Mouse (Mus musculus) intestine, embryonic 14.5 days (tissue): ENCODE data around the gene Ldb2. TPM values are rescaled to one million over a fixed set of nuclear protein-coding genes. Genes with fewer than 3 reads are reported as not detected.
A peak's percentile ranks its signal among the peaks of the same experiment; 100 is the strongest.

Source experiments
- ATAC-seq: fragments of 200-750 bp; cut with Nextera tagmentation; replicated peaks from 2 replicates; pipeline ENCODE4 v1.8.0; 2017; ENCODE audit warnings: low read depth, moderate number of reproducible peaks, moderate TSS enrichment, moderate library complexity; ENCODE audit not compliant: low FRiP score, low TSS enrichment
- DNase-seq: peaks from one replicate; pipeline ENCODE4 v3.0.0-alpha.2; 2018; ENCODE audit warnings: low spot score
- H3K27ac ChIP-seq: fragments of 300-500 bp; sonication (generic); 2 replicates; pipeline ENCODE4 v1.5.1; 2014; ENCODE audit warnings: low read depth, mild to moderate bottlenecking, control low read depth
- H3K27me3 ChIP-seq: fragments of 300-500 bp; sonication (generic); replicated peaks from 2 replicates; pipeline ENCODE4 v1.6.1; 2014; ENCODE audit warnings: low read length, control low read depth; ENCODE audit not compliant: control insufficient read depth, insufficient read depth
- H3K36me3 ChIP-seq: fragments of 300-500 bp; sonication (generic); 2 replicates; pipeline ENCODE4 v1.6.1; 2014; ENCODE audit warnings: low read length, control low read depth; ENCODE audit not compliant: control insufficient read depth, insufficient read depth
- H3K4me1 ChIP-seq: fragments of 300-500 bp; sonication (generic); replicated peaks from 2 replicates; pipeline ENCODE4 v1.6.1; 2014; ENCODE audit warnings: low read length, control low read depth, mixed read lengths; ENCODE audit not compliant: control insufficient read depth, insufficient read depth
- H3K4me2 ChIP-seq: fragments of 300-500 bp; sonication (generic); 2 replicates; pipeline ENCODE4 v1.6.1; 2014; ENCODE audit warnings: low read length
- H3K4me3 ChIP-seq: fragments of 300-500 bp; sonication (generic); 2 replicates; pipeline ENCODE4 v1.5.1; 2014; ENCODE audit warnings: low read depth, low read length, control low read depth, mixed read lengths
- H3K9ac ChIP-seq: fragments of 300-500 bp; sonication (generic); 2 replicates; pipeline ENCODE4 v1.6.1; 2014; ENCODE audit warnings: mild to moderate bottlenecking, low read length
- H3K9me3 ChIP-seq: fragments of 300-500 bp; sonication (generic); 2 replicates; pipeline ENCODE4 v1.6.1; 2016; ENCODE audit warnings: low read length, control low read depth; ENCODE audit not compliant: control insufficient read depth
- WGBS: fragments of 180-500 bp; shearing (Covaris S2); extraction: QIAGEN DNeasy Blood & Tissue Kit; methylation state at CpG from one replicate; pipeline ENCODE4 v1.1.7; 2014; 5-methylcytosine and 5-hydroxymethylcytosine counted together
- polyA plus RNA-seq: library from polyadenylated mRNA; unstranded; fragments of >200 nt; fragmentation: Nextera tagmentation; extraction: Ambion mirVana; gene quantifications from 2 replicates; pipeline ENCODE4 v1.2.1, GENCODE M21; 2014

The Ldb2 gene
- 61.9 and 67.8 TPM in 2 replicates for polyA plus RNA-seq

- no peaks in the 10 kb centered on the region for H3K27me3 ChIP-seq
- peak; percentile 71 for DNase-seq
- no peaks in the 10 kb centered on the region for H3K36me3 ChIP-seq
- peaks cover 16% of the 10 kb centered on the region for H3K4me1 ChIP-seq
- H3K27ac ChIP-seq, result peak within 1 kb of the TSS; percentile 77
- ATAC-seq, result peak; percentile 85
- H3K4me2 ChIP-seq, result peak within 1 kb of the TSS; percentile 53
- WGBS, result 1% methylated on average over 19 of the region's 19 CpGs
- H3K9me3 ChIP-seq, result no peaks in the 10 kb centered on the region
- peak within 1 kb of the TSS; percentile 66 for H3K4me3 ChIP-seq
- peak within 1 kb of the TSS; percentile 70 for H3K9ac ChIP-seq
These were observed at the start of gene Ldb2 for GRCm38 (mm10) chr5:44799053-44799860. Ldb2 (minus strand) TSS chr5:44799680.

GRCm38 (mm10) chr5:44831287-44831686, 31.8 kb upstream of the Ldb2 start:
- H3K27me3 ChIP-seq, result no peaks in the 10 kb centered on the region
- no peaks in the 10 kb centered on the region for H3K9me3 ChIP-seq
- no peak overlapping the region for H3K4me3 ChIP-seq
- no peak overlapping the region for H3K9ac ChIP-seq
- no peak for DNase-seq
- no peak overlapping the region for H3K4me2 ChIP-seq
- H3K4me1 ChIP-seq, result no peaks in the 10 kb centered on the region
- ATAC-seq, result no peak
- 68% methylated on average over 5 of the region's 5 CpGs for WGBS
- H3K36me3 ChIP-seq, result no peaks in the 10 kb centered on the region
- no peak overlapping the region for H3K27ac ChIP-seq

- no peak for ATAC-seq
- DNase-seq, result no peak
- H3K4me3 ChIP-seq, result no peak overlapping the region
- no peak overlapping the region for H3K4me2 ChIP-seq
- no peak overlapping the region for H3K9ac ChIP-seq
- H3K36me3 ChIP-seq, result no peaks in the 10 kb centered on the region
- no peak overlapping the region for H3K27ac ChIP-seq
- H3K27me3 ChIP-seq, result no peaks in the 10 kb centered on the region
- 89% methylated on average over 1 of the region's 1 CpGs for WGBS
- no peaks in the 10 kb centered on the region for H3K4me1 ChIP-seq
- no peaks in the 10 kb centered on the region for H3K9me3 ChIP-seq
These were observed 16.0 kb upstream of the Ldb2 start for GRCm38 (mm10) chr5:44815506-44815905.

- ATAC-seq (no peak), DNase-seq (no peak)
- no peak overlapping the region for H3K4me3 ChIP-seq
- 66% methylated on average over 2 of the region's 2 CpGs for WGBS
- H3K27ac ChIP-seq, result no peak overlapping the region
- no peak overlapping the region for H3K4me2 ChIP-seq
- H3K4me1 ChIP-seq, result peaks cover 5% of the 10 kb centered on the region
- no peaks in the 10 kb centered on the region for H3K36me3 ChIP-seq
- H3K9me3 ChIP-seq, result no peaks in the 10 kb centered on the region
- no peaks in the 10 kb centered on the region for H3K27me3 ChIP-seq
- no peak overlapping the region for H3K9ac ChIP-seq
These were observed 6.5 kb upstream of the Ldb2 start for GRCm38 (mm10) chr5:44805960-44806359.

GRCm38 (mm10) chr5:44801100-44801499, 1.6 kb upstream of the Ldb2 start:
- no peak overlapping the region for H3K4me3 ChIP-seq
- ATAC-seq (no peak), DNase-seq (no peak)
- WGBS, result 7% methylated on average over 3 of the region's 3 CpGs
- peak overlapping the region; percentile 51 for H3K27ac ChIP-seq
- H3K36me3 ChIP-seq, result no peaks in the 10 kb centered on the region
- peaks cover 16% of the 10 kb centered on the region for H3K4me1 ChIP-seq
- H3K9ac ChIP-seq, result no peak overlapping the region
- no peaks in the 10 kb centered on the region for H3K9me3 ChIP-seq
- no peaks in the 10 kb centered on the region for H3K27me3 ChIP-seq
- no peak overlapping the region for H3K4me2 ChIP-seq

- H3K27ac ChIP-seq, result peak overlapping the region; percentile 30; the same call in 1 of the 2 replicates
- DNase-seq (peak; percentile 54), ATAC-seq (peak; percentile 50; the same call in 1 of the 2 replicates)
- H3K4me3 ChIP-seq, result peak overlapping the region; percentile 66
- H3K9me3 ChIP-seq, result no peaks in the 10 kb centered on the region
- H3K9ac ChIP-seq, result no peak overlapping the region
- WGBS, result 21% methylated on average over 2 of the region's 2 CpGs
- H3K36me3 ChIP-seq, result no peaks in the 10 kb centered on the region
- H3K4me2 ChIP-seq, result peak overlapping the region; percentile 53
- H3K4me1 ChIP-seq, result peaks cover 16% of the 10 kb centered on the region
- no peaks in the 10 kb centered on the region for H3K27me3 ChIP-seq
These were observed 381 bp upstream of the Ldb2 start for GRCm38 (mm10) chr5:44799861-44800260.

GRCm38 (mm10) chr5:44798493-44798892, 987 bp downstream of the Ldb2 start:
- H3K27me3 ChIP-seq, result no peaks in the 10 kb centered on the region
- H3K36me3 ChIP-seq, result no peaks in the 10 kb centered on the region
- H3K27ac ChIP-seq, result peak overlapping the region; percentile 77
- H3K9ac ChIP-seq, result peak overlapping the region; percentile 70
- ATAC-seq (no peak), DNase-seq (peak; percentile 66)
- WGBS, result 4% methylated on average over 3 of the region's 3 CpGs
- peaks cover 16% of the 10 kb centered on the region for H3K4me1 ChIP-seq
- peak overlapping the region; percentile 66 for H3K4me3 ChIP-seq
- peak overlapping the region; percentile 53 for H3K4me2 ChIP-seq
- H3K9me3 ChIP-seq, result no peaks in the 10 kb centered on the region

GRCm38 (mm10) chr5:44798056-44798455, 1.4 kb downstream of the Ldb2 start:
- H3K27ac ChIP-seq, result peak overlapping the region; percentile 77
- no peaks in the 10 kb centered on the region for H3K9me3 ChIP-seq
- ATAC-seq, result no peak
- no peak for DNase-seq
- peak overlapping the region; percentile 70 for H3K9ac ChIP-seq
- WGBS, result 14% methylated on average over 2 of the region's 2 CpGs
- no peaks in the 10 kb centered on the region for H3K36me3 ChIP-seq
- H3K4me2 ChIP-seq, result peak overlapping the region; percentile 53
- peak overlapping the region; percentile 66 for H3K4me3 ChIP-seq
- H3K4me1 ChIP-seq, result peaks cover 16% of the 10 kb centered on the region
- H3K27me3 ChIP-seq, result no peaks in the 10 kb centered on the region

- no peak for DNase-seq
- H3K27ac ChIP-seq, result no peak overlapping the region
- H3K4me1 ChIP-seq, result peaks cover 6% of the 10 kb centered on the region
- H3K9ac ChIP-seq, result no peak overlapping the region
- no peaks in the 10 kb centered on the region for H3K27me3 ChIP-seq
- no peak overlapping the region for H3K4me3 ChIP-seq
- no peak overlapping the region for H3K4me2 ChIP-seq
- WGBS, result 74% methylated on average over 3 of the region's 3 CpGs
- no peaks in the 10 kb centered on the region for H3K36me3 ChIP-seq
- no peaks in the 10 kb centered on the region for H3K9me3 ChIP-seq
- ATAC-seq, result no peak
These were observed 14.9 kb downstream of the Ldb2 start for GRCm38 (mm10) chr5:44784591-44784990.
